Mouse (Mus musculus) telencephalon, adult 2 months (tissue): ENCODE results near the gene Aebp2.
"Not testable (repeated sequence)": the region's sequence is repeated elsewhere in the genome, so short reads cannot be mapped to it uniquely, and the experiment has no call there.

Experiments
- DNase-seq: peaks from one replicate; pipeline ENCODE4 v3.0.0-alpha.2; 2011; ENCODE audit warnings: low read depth, low spot score

The Aebp2 gene

GRCm38 (mm10) chr6:140622391-140623225 is at the start of gene Aebp2:
Aebp2 (plus strand) TSS chr6:140622663.
- no peak for DNase-seq

- no peak for DNase-seq
These were observed 47.5 kb upstream of the Aebp2 start for GRCm38 (mm10) chr6:140574943-140575342.

GRCm38 (mm10) chr6:140576133-140576532 is 46.3 kb upstream of the Aebp2 start:
- no peak for DNase-seq

GRCm38 (mm10) chr6:140576961-140577821 is 45.3 kb upstream of the Aebp2 start:
- DNase-seq: no peak

GRCm38 (mm10) chr6:140577822-140578170 is 44.7 kb upstream of the Aebp2 start:
- DNase-seq: no peak

GRCm38 (mm10) chr6:140578985-140579384 is 43.5 kb upstream of the Aebp2 start:
- DNase-seq: not testable (repeated sequence)

- DNase-seq: no peak
These were observed 42.3 kb upstream of the Aebp2 start for GRCm38 (mm10) chr6:140580170-140580569.

GRCm38 (mm10) chr6:140586714-140587259 is 35.7 kb upstream of the Aebp2 start:
- no peak for DNase-seq

GRCm38 (mm10) chr6:140591331-140591730 is 31.1 kb upstream of the Aebp2 start:
- no peak for DNase-seq

GRCm38 (mm10) chr6:140592713-140593112 is 29.8 kb upstream of the Aebp2 start:
- DNase-seq: no peak

GRCm38 (mm10) chr6:140593420-140594170 is 28.9 kb upstream of the Aebp2 start:
- no peak for DNase-seq

GRCm38 (mm10) chr6:140595551-140595950 is 26.9 kb upstream of the Aebp2 start:
- not testable (repeated sequence) for DNase-seq

GRCm38 (mm10) chr6:140597381-140598329 is 24.8 kb upstream of the Aebp2 start:
- no peak for DNase-seq

- no peak for DNase-seq
These were observed 23.9 kb upstream of the Aebp2 start for GRCm38 (mm10) chr6:140598516-140598915.

GRCm38 (mm10) chr6:140599337-140599736 is 23.1 kb upstream of the Aebp2 start:
- DNase-seq: no peak

GRCm38 (mm10) chr6:140600671-140601070 is 21.8 kb upstream of the Aebp2 start:
- not testable (repeated sequence) for DNase-seq

- no peak for DNase-seq
These were observed 21.3 kb upstream of the Aebp2 start for GRCm38 (mm10) chr6:140601175-140601574.

- no peak for DNase-seq
These were observed 19.1 kb upstream of the Aebp2 start for GRCm38 (mm10) chr6:140603228-140603944.

- not testable (repeated sequence) for DNase-seq
These were observed 17.3 kb upstream of the Aebp2 start for GRCm38 (mm10) chr6:140605173-140605572.

- DNase-seq: no peak
These were observed 16.7 kb upstream of the Aebp2 start for GRCm38 (mm10) chr6:140605732-140606131.
